Mouse (Mus musculus): Measurements from ENCODE around the gene Hk2.
"Not testable (repeated sequence)": the region's sequence is repeated elsewhere in the genome, so short reads cannot be mapped to it uniquely, and the experiment has no call there.

Hk2 gene

GRCm38 (mm10) chr6:82684136-82684535 lies 90.1 kb downstream of the Hk2 start:
- DNase-seq (ENCODE audit: low read depth): no peak

GRCm38 (mm10) chr6:82679286-82679685 lies 95.0 kb downstream of the Hk2 start:
- peak; percentile 48 for DNase-seq (ENCODE audit: low read depth)

- not testable (repeated sequence) for DNase-seq (ENCODE audit: low read depth)
These were observed 96.6 kb downstream of the Hk2 start for GRCm38 (mm10) chr6:82677629-82678028.
